Mouse (Mus musculus) heart, embryonic 10.5 days (tissue): ENCODE data around the gene Sipa1l1. TPM values are rescaled to one million over a fixed set of nuclear protein-coding genes. Genes with fewer than 3 reads are reported as not detected.

Experiments used
- DNase-seq: peaks from one replicate; pipeline ENCODE4 v3.0.0-alpha.2; 2017; ENCODE audit warnings: low spot score
- H3K27ac ChIP-seq: fragments of 300-500 bp; sonication (generic); 2 replicates; pipeline ENCODE4 v1.5.1; 2016; ENCODE audit warnings: mild to moderate bottlenecking
- H3K27me3 ChIP-seq: fragments of 300-500 bp; sonication (generic); 2 replicates; pipeline ENCODE4 v1.6.1; 2016; ENCODE audit warnings: mild to moderate bottlenecking; ENCODE audit not compliant: poor library complexity, insufficient read depth, severe bottlenecking
- H3K36me3 ChIP-seq: fragments of 300-500 bp; sonication (generic); 2 replicates; pipeline ENCODE4 v1.6.1; 2016; ENCODE audit warnings: mild to moderate bottlenecking, moderate library complexity
- H3K4me1 ChIP-seq: fragments of 300-500 bp; sonication (generic); 2 replicates; pipeline ENCODE4 v1.6.1; 2016; ENCODE audit warnings: mild to moderate bottlenecking
- H3K4me3 ChIP-seq: fragments of 300-500 bp; sonication (generic); 2 replicates; pipeline ENCODE4 v1.5.1; 2016; ENCODE audit warnings: mild to moderate bottlenecking, moderate library complexity
- H3K9me3 ChIP-seq: fragments of 300-500 bp; sonication (generic); 2 replicates; pipeline ENCODE4 v1.6.1; 2016; ENCODE audit warnings: mild to moderate bottlenecking, moderate library complexity
- WGBS: fragments of 180-500 bp; shearing (Covaris S2); methylation state at CpG from one replicate; pipeline ENCODE4 v1.1.7; 2016; 5-methylcytosine and 5-hydroxymethylcytosine counted together
- polyA plus RNA-seq: library from polyadenylated mRNA; unstranded; fragments of >200 nt; fragmentation: Nextera tagmentation; extraction: Ambion mirVana; gene quantifications from 2 replicates; pipeline ENCODE4 v1.2.1, GENCODE M21; 2016

Sipa1l1 gene
- polyA plus RNA-seq, 1 experiment from 2014 or later, result 35.2 TPM

DNA sequence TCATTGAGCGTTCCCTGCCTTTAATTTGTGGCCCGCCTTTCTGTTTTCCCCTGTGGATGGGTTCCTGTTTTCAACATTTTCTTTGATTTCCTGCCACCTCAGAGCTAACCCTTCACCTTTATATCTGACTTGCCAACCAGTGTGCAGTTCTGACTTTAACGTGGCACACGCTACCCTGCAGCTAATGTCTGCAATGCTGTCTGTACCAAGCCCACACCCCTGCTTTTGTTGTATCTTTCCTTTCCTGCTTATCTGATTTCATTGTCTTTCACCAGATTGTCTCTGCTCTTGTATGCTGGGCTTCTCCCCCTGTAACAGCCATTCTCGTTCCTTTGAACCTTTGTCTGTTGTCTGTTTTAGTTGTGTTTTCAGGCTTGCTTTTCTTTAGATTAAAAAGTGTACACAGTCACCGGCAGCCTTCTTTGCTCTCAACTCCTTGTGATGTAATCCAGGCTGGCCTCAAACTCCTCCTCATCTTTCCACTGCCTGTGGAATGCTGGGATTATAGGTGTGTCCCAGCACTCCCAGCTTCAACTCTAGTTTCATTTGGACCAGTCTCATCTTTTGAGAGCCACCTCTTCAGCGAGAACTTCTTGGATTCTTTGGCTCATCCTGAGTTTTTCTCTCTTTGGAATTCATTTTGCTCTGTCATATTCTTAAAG, 18.2 kb downstream of the Sipa1l1 start:
- Histone ChIP-seq H3K4me1 (peaks cover 59% of the 10 kb centered on the region), H3K27me3 (no peaks in the 10 kb centered on the region), H3K4me3 (no peak overlapping the region), H3K9me3 (no peaks in the 10 kb centered on the region), H3K36me3 (peaks cover 11% of the 10 kb centered on the region), H3K27ac (no peak overlapping the region)
- DNase-seq, result peak; percentile 62
- WGBS, result 46% methylated on average over 7 of the region's 7 CpGs

DNA sequence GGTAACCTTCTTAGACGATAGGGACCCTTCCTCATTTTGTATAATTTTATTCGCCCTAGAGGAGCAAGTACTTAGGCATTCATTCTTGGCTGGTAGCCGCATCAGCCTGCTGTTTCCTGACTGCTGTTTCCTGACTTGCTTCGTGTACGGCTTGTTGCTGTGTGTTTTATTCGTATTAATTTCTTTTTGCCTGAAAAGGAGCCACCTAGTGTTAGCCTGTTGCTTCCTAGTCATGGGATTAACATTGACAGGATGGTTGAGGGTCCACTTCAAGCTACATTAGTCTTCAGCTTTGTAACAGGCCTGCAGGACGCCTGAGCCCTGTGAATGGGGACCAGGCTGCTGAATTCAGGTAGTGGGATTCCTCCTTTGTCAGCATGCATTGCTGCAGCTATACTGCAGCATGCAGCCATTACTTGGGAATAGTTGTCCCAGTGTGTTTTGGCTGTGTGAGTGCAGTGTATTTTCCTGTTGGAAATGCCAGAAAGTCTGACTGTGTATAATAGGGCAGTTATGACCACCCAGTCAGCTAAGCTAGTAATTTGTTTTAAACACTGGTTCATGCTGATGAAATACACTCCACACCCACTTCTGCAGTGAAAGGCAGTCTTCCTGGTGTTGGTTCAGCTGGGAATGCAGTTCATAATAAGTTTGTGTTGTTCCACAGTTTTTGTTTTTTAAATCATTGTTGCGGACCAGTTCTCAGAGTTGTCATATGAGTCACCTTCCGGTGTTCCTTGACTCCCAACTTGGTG, 19.4 kb downstream of the Sipa1l1 start:
- Histone ChIP-seq H3K4me1 (peaks cover 70% of the 10 kb centered on the region), H3K36me3 (peaks cover 2% of the 10 kb centered on the region; the same call in 1 of the 2 replicates), H3K27ac (peak overlapping the region; percentile 42; the same call in 1 of the 2 replicates), H3K4me3 (no peak overlapping the region), H3K9me3 (no peaks in the 10 kb centered on the region), H3K27me3 (no peaks in the 10 kb centered on the region)
- WGBS, result 71% methylated on average over 9 of the region's 9 CpGs
- peak; percentile 47 for DNase-seq

DNA sequence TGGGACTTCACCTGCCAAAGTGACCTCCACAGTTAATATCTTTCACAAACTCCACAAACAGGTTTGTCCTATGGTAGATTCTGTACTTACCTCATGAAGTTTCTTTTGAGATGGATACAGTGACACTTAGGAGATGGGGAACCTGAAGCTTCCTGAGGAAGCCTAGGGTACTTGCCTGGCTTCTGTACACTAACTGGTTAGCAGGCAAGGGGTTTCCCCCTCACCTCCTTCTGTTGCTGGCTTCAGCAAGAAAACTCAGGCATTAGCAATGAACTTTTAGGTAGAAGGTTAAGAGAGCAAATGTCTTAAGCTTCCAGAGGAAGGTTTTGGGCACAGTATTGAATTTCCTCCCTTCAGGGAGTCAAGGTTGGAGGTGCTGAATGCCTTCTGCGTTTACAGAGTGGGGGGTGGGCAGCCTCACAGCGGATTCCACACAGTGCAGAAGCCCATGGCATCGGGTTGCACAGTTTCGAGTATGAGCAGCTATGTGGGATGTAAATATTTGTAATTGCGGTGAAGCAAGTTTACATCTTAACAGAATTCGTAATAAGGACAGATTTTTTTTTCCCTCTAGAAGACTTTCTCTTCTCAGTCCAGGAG, 20.1 kb downstream of the Sipa1l1 start:
- Histone ChIP-seq H3K36me3 (no peaks in the 10 kb centered on the region), H3K4me3 (no peak overlapping the region), H3K27me3 (no peaks in the 10 kb centered on the region), H3K9me3 (no peaks in the 10 kb centered on the region), H3K4me1 (peaks cover 76% of the 10 kb centered on the region), H3K27ac (no peak overlapping the region)
- whole genome bisulfite sequencing, result 36% methylated on average over 6 of the region's 6 CpGs
- DNase-seq, result peak; percentile 64

DNA sequence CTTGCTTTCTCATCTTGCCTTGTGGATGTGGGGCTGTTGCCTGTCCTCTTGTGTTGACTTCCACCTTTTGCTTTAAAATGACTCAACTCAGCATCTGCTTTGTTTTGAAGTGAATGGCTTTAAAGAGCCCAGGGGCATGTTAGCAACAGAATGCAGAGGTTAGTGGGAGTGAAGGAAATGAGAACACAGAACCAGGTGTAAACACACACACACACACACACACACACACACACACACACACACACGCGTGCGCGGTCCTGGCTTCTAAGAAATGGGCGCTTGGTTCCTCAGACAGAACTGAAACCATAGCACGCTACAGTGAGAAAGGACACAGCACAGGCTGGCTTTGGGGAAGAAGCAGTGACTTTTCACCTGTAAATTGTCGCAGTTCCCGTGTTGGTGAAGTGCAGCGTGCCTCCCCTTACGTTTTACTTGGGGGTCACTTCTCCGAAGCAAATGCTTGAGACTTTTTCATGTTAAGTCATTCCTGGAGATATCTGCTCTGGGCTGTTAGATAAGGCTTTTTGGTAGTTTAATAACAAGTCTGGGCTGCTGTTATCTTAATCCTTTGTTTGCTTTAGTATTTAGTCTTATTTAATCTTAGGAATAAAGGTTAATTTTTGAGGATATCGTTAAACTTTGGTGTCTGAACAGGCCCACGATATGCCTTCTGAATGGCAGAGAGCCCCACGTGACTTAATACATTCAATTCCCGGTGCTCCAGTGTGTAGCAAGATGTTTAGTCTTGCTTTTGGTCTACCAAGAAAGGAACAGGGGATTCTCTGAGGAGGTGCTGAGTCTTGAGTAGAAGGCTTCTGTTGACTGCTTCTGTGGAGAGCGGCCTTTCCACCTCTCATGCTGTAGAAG, 20.8 kb downstream of the Sipa1l1 start:
- Histone ChIP-seq H3K9me3 (no peaks in the 10 kb centered on the region), H3K4me3 (no peak overlapping the region), H3K27me3 (no peaks in the 10 kb centered on the region), H3K4me1 (peaks cover 79% of the 10 kb centered on the region), H3K27ac (peak overlapping the region; percentile 72; the same call in 1 of the 2 replicates), H3K36me3 (no peaks in the 10 kb centered on the region)
- DNase-seq, result peak; percentile 69
- WGBS, result 62% methylated on average over 16 of the region's 16 CpGs

DNA sequence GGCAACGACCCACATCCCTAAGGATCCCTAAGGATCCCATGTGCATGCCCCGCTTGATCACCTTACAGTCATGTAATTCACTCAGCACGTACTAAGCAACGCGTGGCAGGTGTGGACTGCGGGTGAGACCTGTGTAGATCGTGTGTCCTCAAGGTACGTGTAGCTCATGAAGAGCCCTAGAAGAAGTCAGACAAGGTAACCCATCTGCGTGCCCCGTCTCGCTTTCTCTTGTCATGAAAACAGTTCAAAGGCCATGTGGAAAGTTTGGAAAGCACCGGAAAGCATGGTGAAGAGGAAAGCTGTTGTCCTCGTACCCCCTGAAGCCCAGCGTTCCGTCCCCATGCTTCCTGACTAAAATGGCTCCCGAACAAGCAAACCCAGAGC, 21.5 kb downstream of the Sipa1l1 start:
- Histone ChIP-seq H3K9me3 (no peaks in the 10 kb centered on the region), H3K27me3 (no peaks in the 10 kb centered on the region), H3K27ac (peak overlapping the region; percentile 72; the same call in 1 of the 2 replicates), H3K4me3 (no peak overlapping the region), H3K36me3 (no peaks in the 10 kb centered on the region), H3K4me1 (peaks cover 85% of the 10 kb centered on the region)
- DNase-seq, result peak; percentile 67
- 89% methylated on average over 16 of the region's 16 CpGs for WGBS

DNA sequence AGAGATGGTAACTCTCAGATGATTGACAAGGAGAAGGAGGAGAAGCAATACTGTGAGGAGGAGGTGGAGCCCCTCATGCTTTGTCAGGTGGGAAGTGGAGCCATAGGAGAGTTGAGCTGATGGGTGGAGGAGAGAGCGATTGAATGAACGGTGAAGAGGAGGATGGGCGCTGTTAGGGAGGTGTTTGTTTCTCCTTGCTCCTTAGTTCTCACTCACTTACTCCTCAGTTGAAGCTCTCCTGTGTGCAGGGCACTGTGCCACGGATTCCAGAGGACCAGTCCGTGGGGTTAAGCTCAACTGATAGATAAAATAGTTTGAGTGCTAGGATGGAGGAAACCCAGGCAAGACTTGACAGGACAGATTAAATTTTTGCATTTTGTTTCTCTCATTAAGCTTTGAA, 22.6 kb downstream of the Sipa1l1 start:
- H3K9me3 ChIP-seq, result no peaks in the 10 kb centered on the region
- H3K27me3 ChIP-seq, result no peaks in the 10 kb centered on the region
- peaks cover 92% of the 10 kb centered on the region for H3K4me1 ChIP-seq
- 44% methylated on average over 5 of the region's 5 CpGs for WGBS
- H3K36me3 ChIP-seq, result no peaks in the 10 kb centered on the region
- no peak overlapping the region for H3K4me3 ChIP-seq
- peak; percentile 67 for DNase-seq
- H3K27ac ChIP-seq, result no peak overlapping the region

DNA sequence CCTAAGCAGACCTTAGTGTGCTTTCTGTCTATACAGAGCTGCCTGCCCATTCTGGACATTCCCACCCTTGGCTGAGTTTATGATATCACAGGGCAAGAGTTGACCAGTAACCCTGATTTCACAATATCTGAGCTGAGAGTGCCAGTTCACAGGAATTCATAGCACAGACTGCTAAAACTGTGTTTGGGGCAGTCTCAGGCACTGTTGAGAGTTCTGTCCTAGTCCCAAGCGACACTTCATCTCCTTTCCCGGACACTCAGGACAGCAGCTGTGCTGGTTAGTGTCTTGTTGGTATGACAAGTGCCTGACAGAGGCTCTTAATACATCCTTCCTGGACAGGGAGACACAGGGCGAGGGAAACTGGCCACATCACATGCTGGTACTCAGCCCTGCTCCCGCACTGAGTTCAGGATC, 23.5 kb downstream of the Sipa1l1 start:
- WGBS, result 26% methylated on average over 4 of the region's 4 CpGs
- H3K36me3 ChIP-seq, result no peaks in the 10 kb centered on the region
- peak; percentile 84 for DNase-seq
- peak overlapping the region; percentile 60 for H3K27ac ChIP-seq
- H3K4me1 ChIP-seq, result peaks cover 92% of the 10 kb centered on the region
- no peaks in the 10 kb centered on the region for H3K9me3 ChIP-seq
- H3K27me3 ChIP-seq, result no peaks in the 10 kb centered on the region
- no peak overlapping the region for H3K4me3 ChIP-seq

DNA sequence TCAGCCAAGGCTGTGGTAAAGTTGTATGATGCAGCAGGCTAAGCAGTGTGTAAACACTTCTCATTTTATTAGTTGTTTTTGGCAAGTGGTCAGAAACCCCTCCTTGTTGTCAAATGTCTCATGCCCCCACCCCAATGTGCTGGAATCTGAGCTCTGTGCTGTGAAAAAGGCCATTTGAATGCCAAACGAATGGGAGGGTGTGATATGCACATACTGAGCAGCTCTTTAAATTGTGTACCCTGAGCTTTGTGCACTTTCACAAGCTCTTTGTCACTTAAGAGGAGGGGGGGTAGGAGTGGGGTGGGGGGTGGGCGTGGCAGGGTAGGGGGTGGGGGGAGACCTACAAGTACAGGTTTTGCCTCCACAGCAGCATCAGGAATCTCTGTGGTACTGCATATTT, 24.4 kb downstream of the Sipa1l1 start:
- peaks cover 92% of the 10 kb centered on the region for H3K4me1 ChIP-seq
- H3K9me3 ChIP-seq, result no peaks in the 10 kb centered on the region
- H3K27ac ChIP-seq, result 0 out of 2 replicates have a peak overlapping the region, but pooled peaks have one; percentile 2
- no peak overlapping the region for H3K4me3 ChIP-seq
- WGBS, result 62% methylated on average over 2 of the region's 2 CpGs
- no peaks in the 10 kb centered on the region for H3K27me3 ChIP-seq
- no peaks in the 10 kb centered on the region for H3K36me3 ChIP-seq
- DNase-seq, result no peak

DNA sequence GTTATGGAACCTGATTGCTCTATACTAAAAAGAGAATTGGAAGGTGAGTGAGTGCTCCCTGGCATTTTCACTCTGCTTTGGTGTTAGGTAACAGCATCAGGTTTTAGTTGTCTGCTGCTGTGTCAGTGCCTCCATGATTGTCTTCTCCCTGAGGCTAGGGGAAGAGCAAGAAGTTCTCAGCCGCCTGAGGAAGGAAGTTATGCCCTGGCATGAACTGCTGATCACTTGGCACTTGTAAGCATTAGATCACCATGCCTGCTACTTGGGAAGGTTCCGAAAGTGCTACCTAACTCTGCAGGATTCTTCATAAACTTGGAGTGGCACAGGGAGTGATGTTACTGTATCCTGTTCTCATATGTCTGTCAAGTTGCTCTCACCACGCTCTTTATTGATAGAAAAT, 25.8 kb downstream of the Sipa1l1 start:
- H3K4me3 ChIP-seq, result no peak overlapping the region
- H3K4me1 ChIP-seq, result peaks cover 83% of the 10 kb centered on the region
- no peaks in the 10 kb centered on the region for H3K27me3 ChIP-seq
- H3K9me3 ChIP-seq, result no peaks in the 10 kb centered on the region
- DNase-seq, result no peak
- no peaks in the 10 kb centered on the region for H3K36me3 ChIP-seq
- H3K27ac ChIP-seq, result no peak overlapping the region
- 76% methylated on average over 3 of the region's 3 CpGs for WGBS

DNA sequence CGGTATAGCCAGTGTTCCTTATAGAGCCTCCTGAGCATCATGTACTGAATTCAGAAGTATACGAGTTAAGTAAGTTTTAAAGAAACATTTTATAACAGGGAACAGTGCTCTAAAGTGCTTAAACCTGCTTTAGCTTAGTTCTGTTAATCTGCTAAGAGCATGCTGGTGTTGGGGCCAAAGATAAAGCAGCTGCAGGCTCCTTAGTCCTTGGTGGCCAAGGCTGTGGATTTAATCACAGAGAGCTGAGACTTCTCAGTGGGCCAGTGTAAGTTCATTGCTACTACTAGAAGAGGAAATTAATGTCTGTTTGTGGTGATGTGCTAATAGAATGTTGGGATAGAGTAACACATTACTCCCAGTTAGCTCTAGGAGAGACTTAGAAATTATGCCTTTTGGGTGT, 27.1 kb downstream of the Sipa1l1 start:
- WGBS, result 84% methylated on average over 2 of the region's 2 CpGs
- no peak overlapping the region for H3K4me3 ChIP-seq
- no peaks in the 10 kb centered on the region for H3K27me3 ChIP-seq
- peaks cover 70% of the 10 kb centered on the region for H3K4me1 ChIP-seq
- no peak overlapping the region for H3K27ac ChIP-seq
- H3K36me3 ChIP-seq, result 0 out of 2 replicates have a peak, but pooled peaks cover 4% of the 10 kb centered on the region
- H3K9me3 ChIP-seq, result no peaks in the 10 kb centered on the region
- DNase-seq, result no peak

DNA sequence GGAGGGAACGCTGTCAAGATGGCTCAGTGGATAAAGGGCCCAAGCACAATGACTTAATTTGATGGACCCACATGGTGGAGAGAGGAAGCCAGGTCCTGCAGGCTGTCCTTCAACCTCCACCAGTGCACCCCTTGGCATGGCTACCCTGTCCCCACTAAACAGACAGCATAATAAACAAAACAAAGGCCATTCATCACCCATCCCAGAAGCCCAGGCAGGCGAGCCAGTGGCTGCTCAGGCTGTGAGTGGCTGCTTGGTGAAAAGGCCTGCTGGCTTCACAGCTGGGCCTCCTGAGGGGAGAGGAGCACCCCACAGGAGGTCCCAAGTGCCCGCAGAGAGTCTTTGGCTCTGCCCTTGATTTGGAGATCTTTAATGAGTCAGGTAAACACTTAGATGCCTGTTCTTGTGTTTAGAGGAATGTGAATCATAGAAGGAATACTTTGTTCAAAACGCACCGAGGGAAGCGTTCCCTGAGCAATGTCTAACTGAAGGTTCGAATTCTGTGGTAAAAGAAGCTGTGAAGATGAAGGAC, 27.6 kb downstream of the Sipa1l1 start:
- Histone ChIP-seq H3K4me1 (peaks cover 67% of the 10 kb centered on the region), H3K9me3 (no peaks in the 10 kb centered on the region), H3K4me3 (no peak overlapping the region), H3K27me3 (no peaks in the 10 kb centered on the region), H3K36me3 (0 out of 2 replicates have a peak, but pooled peaks cover 4% of the 10 kb centered on the region), H3K27ac (no peak overlapping the region)
- no peak for DNase-seq
- WGBS, result 43% methylated on average over 7 of the region's 7 CpGs

DNA sequence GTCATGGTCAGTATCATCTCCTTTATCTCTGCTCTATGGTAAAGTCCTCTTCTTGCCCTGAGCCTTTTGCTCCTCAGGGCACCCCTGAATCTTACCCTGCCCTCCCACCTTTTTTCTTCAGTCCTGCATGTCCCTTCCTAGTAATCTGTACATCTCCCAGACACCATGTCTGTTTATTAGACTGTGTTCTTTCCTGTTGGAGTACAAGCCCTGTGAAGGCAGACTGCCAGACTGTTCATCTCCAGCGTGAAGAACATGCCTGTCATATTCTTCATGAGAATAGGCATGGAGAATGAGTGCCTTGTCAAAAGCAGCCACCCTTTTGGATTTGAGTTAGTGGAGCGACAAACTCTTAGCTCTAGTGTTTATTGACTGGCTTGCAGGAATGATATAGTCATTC, 28.1 kb downstream of the Sipa1l1 start:
- Histone ChIP-seq H3K36me3 (0 out of 2 replicates have a peak, but pooled peaks cover 4% of the 10 kb centered on the region), H3K27ac (no peak overlapping the region), H3K4me3 (no peak overlapping the region), H3K9me3 (no peaks in the 10 kb centered on the region), H3K4me1 (peaks cover 62% of the 10 kb centered on the region), H3K27me3 (no peaks in the 10 kb centered on the region)
- no peak for DNase-seq
- WGBS, result 71% methylated on average over 2 of the region's 2 CpGs
